Mouse (Mus musculus) hindlimb bud, embryonic 11.5 days (tissue): ENCODE measurements around the gene Sox5.

Experiments used
- DNase-seq: peaks from one replicate; pipeline ENCODE4 v3.0.0-alpha.2; 2012; ENCODE audit warnings: low read depth, low spot score; ENCODE audit errors: extremely low spot score

Sox5 gene

DNA sequence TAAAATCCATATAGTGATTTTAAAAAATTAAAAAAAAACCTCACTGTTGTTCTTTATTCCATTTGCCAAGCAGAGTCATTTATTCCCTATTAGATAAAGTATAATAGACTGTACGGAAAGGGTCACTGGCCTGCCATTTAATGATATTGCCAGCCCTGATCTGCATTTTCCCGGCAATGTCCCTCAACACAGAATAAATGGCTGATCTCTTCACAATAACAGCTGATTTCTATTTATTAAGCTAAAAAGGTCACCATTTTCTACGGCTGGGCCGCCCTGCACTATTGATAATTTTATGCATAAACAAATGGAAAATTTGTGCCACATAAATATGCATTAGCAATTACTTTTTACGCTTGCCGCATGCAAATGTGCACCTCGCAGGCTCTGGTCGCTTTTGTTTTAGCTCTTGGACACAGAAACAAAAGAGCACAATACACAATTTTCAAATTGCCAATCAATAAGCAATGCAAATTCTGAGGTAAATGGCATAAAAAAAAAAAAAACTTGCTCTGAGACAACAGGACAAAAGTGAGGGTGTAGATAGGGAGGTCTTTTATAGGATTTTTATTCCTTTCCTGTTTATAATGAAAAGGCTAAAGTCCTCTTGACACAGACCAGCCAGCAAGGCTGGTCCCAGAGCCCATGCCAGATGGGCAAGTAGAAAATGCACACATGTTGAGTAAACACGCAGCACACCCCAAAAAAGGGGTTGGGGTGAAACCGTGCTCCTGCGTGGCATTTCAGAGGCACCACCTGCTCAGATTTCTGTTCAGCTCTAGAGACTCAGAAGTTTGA is 278.2 kb downstream of the Sox5 start:
- no peak for DNase-seq

DNA sequence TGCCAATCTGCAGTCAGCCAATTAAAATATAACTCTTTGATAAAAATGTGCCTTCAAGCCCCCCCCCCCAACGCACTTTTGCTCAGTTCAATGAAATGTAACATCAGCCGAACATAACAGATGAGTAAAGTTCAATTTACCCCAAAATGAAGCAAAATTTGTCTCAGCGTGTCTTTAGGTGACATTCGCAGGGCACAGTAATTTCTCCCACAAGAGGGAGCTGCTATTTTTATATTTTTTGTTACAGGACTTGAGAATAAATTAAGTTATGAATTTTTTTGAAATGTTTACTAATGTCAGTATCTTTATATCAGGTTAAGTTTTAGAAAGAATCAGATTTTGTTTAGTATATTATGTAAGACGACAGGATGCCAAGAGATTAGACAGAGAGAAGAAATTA is 280.3 kb downstream of the Sox5 start:
- no peak for DNase-seq

DNA sequence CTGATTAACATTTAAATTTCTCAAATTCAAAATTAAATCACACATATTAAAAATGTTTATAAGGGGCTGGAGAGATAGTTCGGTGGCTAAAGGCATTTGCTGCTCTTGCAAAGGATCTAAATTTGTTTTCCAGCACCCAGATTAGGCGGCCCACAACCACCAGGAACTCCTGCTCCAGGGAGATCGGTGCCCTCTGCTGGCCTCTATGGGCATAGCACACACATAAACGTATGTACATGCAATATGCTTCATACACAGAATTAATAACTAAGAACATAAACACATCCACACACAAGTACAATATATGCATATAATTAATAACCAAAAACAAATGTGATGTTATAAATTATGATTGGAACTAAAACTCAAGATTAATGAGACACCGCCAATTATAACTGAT is 283.6 kb downstream of the Sox5 start:
- DNase-seq = no peak

- no peak for DNase-seq
Measured at GRCm38 (mm10) chr6:144491761-144492415, 289.9 kb downstream of the Sox5 start.

DNA sequence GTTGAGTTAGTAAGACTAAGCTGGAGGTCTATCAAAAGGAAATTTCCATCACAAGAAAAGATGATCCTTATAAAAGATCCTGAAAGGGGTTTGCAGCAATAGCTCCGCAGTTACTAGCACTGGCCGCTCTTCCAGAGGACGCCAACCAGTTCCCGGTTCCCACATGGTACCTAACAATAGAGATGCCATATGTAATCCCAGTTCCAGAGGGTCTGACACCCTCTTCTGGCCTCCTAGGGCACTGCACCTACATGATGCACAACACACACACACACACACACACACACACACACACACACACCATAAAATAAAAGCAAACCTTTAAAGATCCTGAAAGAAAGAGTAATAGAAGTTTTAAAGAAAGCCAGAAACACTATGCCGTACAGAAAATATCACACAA is 290.9 kb downstream of the Sox5 start:
- DNase-seq = no peak

DNA sequence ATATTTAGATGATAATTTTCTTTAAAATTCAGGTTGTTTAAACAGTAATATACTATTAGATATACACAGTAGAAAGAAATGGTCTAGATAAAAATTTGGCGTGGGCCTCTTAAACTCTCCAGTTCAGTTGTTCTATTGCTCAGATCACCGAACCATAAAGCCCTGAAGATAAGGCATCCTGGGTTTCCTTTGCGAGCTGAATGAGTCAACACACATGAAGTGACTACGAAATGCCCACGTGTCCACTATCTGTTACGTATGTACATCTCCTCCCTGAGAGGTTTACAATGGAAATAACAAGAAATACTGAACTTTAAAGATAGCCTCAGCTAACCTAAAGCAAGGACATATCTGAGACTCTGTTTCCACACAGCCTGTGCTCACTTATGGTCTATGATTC is 296.2 kb downstream of the Sox5 start:
- DNase-seq = no peak

DNA sequence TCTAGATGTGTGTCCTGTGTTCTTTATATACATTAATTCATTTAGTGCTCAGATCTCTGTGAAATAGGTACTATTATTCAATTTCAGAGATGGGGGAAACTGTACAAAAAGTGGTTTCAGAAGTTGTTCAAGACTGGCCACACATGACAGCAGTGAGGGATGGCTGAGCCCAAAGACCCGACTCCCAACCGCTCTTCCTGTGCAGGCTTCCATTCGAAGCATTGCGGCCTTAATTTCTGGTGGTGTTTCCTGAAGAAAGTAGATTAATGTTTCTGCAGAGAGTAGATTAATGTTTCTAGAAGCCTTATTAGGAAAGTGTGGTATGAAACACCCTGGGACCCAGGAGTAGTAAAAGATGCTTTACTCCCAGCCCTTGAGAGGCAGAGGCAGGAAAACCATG is 298.6 kb downstream of the Sox5 start:
- no peak for DNase-seq

DNA sequence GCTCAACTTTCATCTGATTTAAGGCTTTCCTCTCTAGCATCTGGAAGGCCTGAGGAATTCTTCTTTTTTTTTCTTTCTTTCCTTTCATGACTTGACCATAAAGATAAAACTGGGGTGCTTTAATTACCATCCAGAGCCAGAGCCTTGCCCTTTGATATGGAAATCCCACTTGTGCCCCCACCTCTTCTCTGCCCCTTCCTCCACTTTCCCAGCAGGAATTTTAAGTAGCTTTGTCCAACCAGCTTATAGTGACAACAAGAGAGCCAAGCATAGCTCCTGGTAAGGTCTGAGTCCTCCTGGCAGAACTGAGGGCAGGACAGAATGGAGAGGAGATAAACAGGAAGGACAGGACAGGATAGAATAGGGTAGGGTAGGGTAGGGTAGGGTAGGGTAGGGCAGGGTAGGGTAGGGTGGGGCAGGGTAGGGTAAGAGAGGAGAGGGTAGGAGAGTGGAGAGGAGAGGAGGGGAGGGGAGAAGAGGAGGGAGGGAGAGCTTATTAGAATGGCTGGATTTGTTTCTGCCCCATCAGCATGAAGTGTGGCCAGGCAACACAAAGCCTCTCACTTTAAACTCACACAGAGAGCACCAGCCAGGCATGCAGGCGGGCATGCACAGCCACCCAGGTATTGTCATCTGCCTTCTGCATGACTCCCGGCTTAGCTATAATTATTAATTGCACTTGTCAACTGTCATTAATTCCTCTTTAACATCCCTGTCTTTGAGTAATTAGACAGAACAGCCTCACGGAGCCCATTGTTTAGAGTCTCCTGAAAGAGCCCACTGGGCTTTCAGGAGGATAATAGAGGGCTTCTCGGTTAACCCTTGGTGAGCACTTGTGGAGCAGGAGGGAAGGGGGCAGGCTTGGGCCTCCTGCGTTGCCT is 300.9 kb downstream of the Sox5 start:
- DNase-seq = no peak

DNA sequence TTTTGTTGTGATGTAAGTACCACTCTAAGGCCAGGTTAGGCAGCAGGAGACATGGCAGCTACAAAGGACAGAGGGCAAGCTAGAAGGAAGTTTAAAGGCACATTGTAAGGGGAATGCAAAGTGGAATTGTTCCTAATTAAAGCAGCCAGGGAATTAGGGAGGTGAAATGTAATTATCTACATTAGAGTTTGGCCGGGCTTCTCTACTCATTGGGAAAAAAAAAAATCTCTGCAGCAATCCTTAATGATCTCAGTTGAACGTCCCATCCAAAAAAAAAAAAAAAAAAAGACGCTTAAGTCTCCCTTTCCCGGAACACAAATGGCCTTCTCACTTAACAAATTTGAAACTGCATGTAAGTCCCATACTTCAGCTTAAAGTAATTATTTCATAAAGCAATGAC is 301.9 kb downstream of the Sox5 start:
- no peak for DNase-seq

GRCm38 (mm10) chr6:144477287-144478064 is 304.3 kb downstream of the Sox5 start:
- DNase-seq = no peak

- no peak for DNase-seq
Measured at GRCm38 (mm10) chr6:144473437-144473836, 308.3 kb downstream of the Sox5 start.

GRCm38 (mm10) chr6:144472089-144472900 is 309.5 kb downstream of the Sox5 start:
- DNase-seq = no peak

DNA sequence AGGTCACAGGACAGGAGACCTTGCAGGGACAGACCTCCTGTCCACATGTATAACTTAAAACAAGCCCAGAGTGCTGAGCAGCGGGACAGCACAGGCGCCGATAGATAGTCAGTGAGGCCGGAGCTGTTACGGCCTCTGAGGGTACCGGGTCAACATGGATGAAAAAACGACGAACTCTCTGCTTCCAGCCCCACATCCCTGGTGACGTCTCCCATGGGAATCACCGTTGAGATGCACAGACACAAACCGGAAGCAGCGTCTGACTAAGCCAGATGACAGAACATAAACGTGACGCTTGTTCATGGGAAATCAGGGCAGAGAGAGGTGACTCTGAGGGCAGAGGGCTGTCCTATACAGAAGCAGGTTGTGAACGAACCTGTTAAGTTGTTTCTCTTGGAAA is 315.1 kb downstream of the Sox5 start:
- no peak for DNase-seq

- no peak for DNase-seq
Measured at GRCm38 (mm10) chr6:144463691-144464090, 318.1 kb downstream of the Sox5 start.

GRCm38 (mm10) chr6:144463274-144463673 is 318.5 kb downstream of the Sox5 start:
- no peak for DNase-seq

DNA sequence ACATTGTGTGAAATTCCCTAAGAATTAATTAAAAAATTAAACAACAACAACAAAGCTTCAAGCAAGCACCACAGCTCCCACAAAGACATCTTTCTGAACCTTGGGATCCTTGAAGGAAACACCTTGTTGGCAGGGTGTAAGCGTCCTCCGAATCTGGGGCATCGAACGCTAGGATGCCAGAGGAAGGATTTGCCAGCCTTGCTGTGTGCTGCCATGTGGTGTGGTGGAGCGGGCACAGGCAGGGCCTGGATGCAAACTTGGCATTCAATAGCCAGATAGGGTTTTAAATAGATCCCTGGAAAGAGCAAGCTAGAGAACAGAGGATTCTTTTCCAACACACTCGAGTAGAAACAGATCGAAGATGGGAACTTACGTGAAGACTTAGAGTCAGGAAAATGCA is 322.3 kb downstream of the Sox5 start:
- no peak for DNase-seq

GRCm38 (mm10) chr6:144457500-144457899 is 324.3 kb downstream of the Sox5 start:
- no peak for DNase-seq

DNA sequence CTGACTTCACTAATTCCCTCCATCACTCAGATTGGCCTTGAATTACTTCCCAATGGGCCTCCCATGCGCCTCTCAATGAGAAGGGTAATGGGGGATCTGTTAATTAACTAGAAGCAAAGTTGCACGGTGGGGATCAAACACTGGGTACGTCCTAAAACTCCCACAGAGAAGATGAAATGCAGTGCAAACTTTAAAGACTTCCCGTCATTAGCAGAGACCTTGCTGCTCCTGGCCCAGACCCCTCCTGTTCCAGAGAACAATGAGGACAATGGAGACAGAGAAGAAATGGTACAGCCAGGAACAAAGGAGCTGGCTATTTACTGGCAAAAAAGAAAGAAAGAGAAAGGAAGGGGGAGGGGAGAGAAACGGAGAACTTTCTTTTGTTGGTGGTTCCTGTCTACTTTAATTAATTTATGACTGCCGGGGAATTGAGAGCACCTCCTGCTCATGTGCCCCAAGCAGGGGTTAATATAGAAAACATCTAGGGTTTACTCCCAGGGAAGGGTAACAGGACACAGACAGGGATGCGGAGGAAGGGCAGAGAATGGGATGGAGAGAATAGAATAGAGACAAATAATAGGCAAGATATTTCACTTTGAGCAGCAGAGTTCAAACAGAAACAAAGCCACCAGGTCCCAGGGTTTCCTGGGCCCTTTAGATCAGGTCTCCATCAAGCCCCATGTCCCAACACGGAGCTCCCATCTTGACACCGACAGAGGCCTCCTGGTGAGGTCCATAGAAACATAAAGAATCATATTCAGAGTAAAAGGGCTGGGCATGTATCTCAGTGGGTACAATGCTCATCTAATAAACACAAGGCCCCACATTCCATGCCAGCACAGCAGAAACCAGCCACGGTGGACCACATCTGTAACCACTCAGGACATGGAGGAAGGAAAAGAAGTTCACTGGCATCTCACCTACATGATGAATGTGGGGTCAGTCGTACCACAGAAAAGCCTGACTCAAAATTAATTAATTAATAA is 327.2 kb downstream of the Sox5 start:
- DNase-seq = no peak

GRCm38 (mm10) chr6:144453605-144454004 is 328.2 kb downstream of the Sox5 start:
- DNase-seq = no peak
